Mouse (Mus musculus): Measurements from ENCODE around the gene 2410002F23Rik. TPM values are rescaled to one million over a fixed set of nuclear protein-coding genes. Genes with fewer than 3 reads are reported as not detected.
A peak's percentile ranks its signal among the peaks of the same experiment; 100 is the strongest.
"Not testable (repeated sequence)": the region's sequence is repeated elsewhere in the genome, so short reads cannot be mapped to it uniquely, and the experiment has no call there.

2410002F23Rik gene
- total RNA-seq (2021), result 10 to 100 TPM; 75.3 to 94.3 TPM

DNA sequence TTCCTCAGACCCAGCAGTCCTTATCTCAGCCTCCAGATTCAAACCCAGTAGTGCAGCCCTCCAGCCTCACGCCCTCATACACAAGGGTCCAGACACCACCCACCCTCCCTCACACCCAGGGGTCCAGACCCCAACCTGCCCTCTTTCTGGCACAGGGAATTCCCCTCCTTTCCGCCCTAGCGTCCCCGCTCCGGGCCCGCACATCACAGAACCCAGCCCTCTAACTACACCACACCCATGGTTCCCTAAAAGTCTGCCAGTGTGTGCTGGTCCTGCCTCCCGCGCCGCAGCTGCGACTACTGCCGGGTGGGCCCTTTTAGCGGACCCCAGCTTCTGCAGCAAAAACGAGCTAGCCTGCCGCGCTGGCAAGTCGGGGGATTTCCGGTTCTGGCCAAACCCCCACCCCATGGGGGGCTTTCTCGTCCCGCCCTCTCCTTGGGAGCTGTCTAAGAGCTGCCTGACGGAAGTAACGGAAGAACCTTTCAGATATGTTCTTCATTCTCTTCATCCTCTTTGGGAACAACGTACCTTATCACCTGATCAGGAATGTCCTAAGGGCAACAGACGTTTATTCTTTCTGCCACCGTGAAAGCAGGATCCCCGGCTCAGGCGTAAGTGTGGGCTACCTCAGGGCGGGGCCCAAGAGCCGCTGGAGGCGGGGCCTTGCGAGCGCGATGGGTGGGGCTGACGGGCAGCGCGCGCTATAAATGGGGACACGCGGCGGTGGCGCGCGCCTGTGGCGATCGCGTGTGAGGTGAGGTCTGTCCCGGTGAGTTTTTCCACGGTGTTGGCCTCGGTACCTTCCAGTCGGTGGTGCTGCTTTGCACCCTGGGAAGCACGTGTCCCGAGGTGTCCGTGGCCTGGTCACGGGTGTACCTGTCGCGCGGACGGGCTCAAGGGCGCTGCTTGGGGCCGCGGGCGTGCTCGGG lies at the start of gene 2410002F23Rik, which contains the start of gene 1700028J19Rik:
TSS of gene 2410002F23Rik (plus strand) at position 668 of the 929 bp plus-strand sequence.
TSS of gene 1700028J19Rik (minus strand) at position 641 of the 929 bp plus-strand sequence.
- DNase-seq (ENCODE audit: extremely low spot score in 1 of 2, low spot score in 1 of 2), result peak; percentile 85 to 91

- DNase-seq (ENCODE audit: extremely low spot score in 1 of 2, low spot score in 1 of 2), result no peak
Measured at GRCm38 (mm10) chr7:44197891-44198290, 48.6 kb upstream of the 2410002F23Rik start, which contains the start of gene Klk1b3. Klk1b3 (plus strand) TSS chr7:44198191.

GRCm38 (mm10) chr7:44207135-44207534 lies 39.4 kb upstream of the 2410002F23Rik start, which contains the start of gene Klk1b4:
Klk1b4 (plus strand) TSS chr7:44207435.
- not testable (repeated sequence) for DNase-seq (ENCODE audit: extremely low spot score in 1 of 2, low spot score in 1 of 2)

GRCm38 (mm10) chr7:44208307-44208706 lies 38.2 kb upstream of the 2410002F23Rik start:
- no peak for DNase-seq (ENCODE audit: extremely low spot score in 1 of 2, low spot score in 1 of 2)

- DNase-seq (ENCODE audit: extremely low spot score in 1 of 2, low spot score in 1 of 2), result no peak
Measured at GRCm38 (mm10) chr7:44215645-44216044, 30.9 kb upstream of the 2410002F23Rik start, which contains the start of gene Klk1b5. Klk1b5 (plus strand) TSS chr7:44215945.

DNA sequence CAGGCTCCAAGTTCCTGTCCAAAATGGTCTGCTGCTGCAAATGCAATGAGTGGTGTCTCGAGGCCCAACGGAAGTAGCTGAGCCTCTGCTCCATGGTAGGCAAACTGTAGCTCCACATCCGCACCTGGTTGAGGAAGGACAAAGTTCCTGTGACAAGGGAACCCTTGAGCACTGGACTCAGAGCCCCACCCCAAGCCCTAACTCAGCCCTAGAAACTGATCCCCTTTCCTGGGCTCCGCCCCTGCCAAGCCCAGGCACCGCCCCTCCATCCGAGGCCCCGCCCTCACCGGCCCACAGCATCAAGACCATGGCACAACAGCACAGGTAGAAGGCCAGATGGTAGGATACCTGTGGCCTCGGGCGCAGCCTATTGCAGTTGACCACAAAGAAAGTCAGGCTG lies 24.9 kb upstream of the 2410002F23Rik start:
- DNase-seq (ENCODE audit: extremely low spot score in 1 of 2, low spot score in 1 of 2), result not testable (repeated sequence)

GRCm38 (mm10) chr7:44222335-44222734 lies 24.2 kb upstream of the 2410002F23Rik start:
- DNase-seq (ENCODE audit: extremely low spot score in 1 of 2, low spot score in 1 of 2), result not testable (repeated sequence)

- no peak for DNase-seq (ENCODE audit: extremely low spot score in 1 of 2, low spot score in 1 of 2)
Measured at GRCm38 (mm10) chr7:44225076-44225475, 21.4 kb upstream of the 2410002F23Rik start, which contains the start of gene Klk1. Klk1 (plus strand) TSS chr7:44225360.

- DNase-seq (ENCODE audit: extremely low spot score in 1 of 2, low spot score in 1 of 2), result no peak
Measured at GRCm38 (mm10) chr7:44235909-44236308, 10.6 kb upstream of the 2410002F23Rik start, which contains the start of gene Gm36864. Gm36864 (plus strand) TSS chr7:44236177.

DNA sequence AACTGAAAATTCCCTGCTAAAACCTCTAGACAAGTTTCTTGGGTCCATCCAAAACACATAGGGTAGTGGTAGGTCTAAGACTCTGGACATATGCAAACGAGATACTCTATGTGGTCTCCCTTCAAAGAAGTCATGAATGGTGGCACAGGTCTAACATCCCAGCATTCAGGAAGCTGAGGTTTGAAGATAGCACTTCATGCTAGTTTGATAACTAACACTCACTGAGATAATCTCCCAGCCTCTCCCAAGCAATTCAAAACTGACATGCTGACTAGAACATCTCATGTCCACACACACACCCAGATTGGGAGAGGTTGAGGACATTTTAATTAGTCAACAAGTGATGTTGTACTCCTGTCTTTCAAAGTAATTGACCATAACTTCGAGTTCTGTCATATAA lies 6.6 kb upstream of the 2410002F23Rik start:
- DNase-seq (ENCODE audit: extremely low spot score in 1 of 2, low spot score in 1 of 2), result no peak

GRCm38 (mm10) chr7:44240712-44241111 lies 5.8 kb upstream of the 2410002F23Rik start:
- DNase-seq (ENCODE audit: extremely low spot score in 1 of 2, low spot score in 1 of 2), result no peak

DNA sequence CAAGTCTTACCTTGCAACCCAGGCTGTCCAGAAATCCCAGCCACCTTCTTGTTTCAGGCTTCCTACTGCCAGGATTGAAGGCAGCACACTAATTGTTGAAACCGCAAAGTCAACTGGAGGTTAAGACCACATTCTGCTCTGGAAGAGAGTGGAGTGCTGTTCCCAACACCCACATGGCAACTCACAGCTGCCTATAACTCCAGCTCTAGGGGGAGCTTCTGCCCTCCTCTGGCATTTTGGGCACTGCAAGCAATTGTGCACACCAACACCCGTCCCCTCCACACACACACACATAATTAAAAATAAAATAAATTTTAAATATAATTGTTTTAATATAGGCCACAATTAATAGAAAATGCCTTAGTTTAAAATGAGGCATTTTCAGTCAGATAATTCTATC lies 5.4 kb upstream of the 2410002F23Rik start:
- DNase-seq (ENCODE audit: extremely low spot score in 1 of 2, low spot score in 1 of 2), result no peak

DNA sequence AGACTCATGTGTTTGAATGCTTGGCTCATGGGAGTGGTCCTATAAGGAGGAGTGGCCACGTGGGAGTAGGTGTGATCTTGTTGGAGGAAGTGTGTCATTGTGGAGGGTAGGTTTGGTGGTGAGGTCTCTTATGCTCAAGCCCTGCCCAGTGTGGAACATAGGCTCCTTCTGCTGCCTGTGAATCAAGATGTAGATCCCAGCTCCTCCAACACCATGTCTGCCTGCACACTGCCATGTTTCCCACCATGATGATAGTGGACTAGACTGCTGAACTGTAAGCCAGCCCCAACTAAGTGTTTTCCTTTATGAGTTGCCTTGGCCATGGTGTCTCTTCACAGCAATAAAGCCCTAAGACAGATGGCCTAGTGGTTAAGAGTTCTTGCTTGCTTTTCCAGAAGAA lies 2.4 kb upstream of the 2410002F23Rik start:
- no peak for DNase-seq (ENCODE audit: extremely low spot score in 1 of 2, low spot score in 1 of 2)

DNA sequence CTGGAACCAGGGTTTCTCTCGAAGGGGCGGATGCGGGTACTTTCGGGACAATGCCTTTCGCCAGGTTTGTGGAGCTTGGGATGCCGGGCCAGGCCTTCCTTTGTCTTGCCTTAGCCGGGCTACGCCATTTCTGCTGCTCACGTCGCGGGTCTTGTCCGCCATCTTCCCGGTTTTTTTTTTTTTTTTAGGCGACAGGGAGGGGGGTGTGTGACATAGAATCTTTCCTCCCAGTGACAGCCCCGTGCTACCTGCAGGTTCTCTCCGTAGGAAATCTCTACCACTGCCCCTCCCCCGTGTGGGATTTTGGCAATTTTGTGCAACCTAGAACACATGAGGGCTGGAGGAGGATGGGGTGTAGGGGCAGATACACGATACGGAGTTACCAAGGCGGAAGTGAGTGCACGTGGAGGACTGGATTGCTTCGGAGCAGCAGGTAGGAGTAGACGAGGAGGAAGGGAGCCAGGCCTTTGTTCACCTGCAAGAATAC lies 505 bp downstream of the 2410002F23Rik start:
- DNase-seq (ENCODE audit: extremely low spot score in 1 of 2, low spot score in 1 of 2), result peak in 1 of 2 experiments; percentile 34

DNA sequence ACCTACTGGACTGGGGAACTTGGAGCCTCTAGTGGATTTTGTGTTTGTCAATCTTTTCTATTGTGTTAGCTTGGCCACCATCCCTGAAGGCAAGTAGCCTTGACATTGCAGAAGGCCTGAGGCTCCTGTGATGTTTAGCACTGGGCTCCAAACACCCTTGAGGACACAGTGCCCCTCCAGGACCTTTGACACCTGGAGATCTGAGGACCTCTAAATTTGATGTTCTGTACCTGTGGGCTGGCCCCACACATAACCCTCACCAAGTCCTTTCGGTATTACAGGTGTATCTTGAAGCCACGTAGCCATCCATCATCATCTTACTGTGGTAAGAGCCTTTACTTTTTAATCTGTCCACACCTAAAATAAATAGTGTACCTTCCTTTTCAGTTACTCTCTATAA lies 1.4 kb downstream of the 2410002F23Rik start:
- no peak for DNase-seq (ENCODE audit: extremely low spot score in 1 of 2, low spot score in 1 of 2)

DNA sequence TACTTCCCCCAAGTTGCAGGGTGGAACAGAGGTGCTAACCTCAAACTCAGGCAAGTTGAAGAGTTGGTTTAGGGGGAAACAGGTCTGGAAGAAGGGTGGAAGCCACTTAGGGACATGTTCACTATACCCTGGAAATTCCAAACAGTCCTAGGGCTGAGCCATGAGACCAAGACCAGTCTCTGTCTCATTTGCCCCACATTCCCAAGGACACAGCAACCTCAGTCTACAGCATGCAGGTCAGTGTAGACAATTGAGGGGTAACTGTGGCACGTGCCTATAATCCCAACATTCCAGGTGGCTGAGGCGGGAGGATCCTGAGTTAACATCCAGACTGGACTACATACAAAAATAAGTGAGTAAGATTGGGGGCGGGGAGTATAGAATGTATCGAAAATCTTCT lies 2.7 kb downstream of the 2410002F23Rik start:
- no peak for DNase-seq (ENCODE audit: extremely low spot score in 1 of 2, low spot score in 1 of 2)

DNA sequence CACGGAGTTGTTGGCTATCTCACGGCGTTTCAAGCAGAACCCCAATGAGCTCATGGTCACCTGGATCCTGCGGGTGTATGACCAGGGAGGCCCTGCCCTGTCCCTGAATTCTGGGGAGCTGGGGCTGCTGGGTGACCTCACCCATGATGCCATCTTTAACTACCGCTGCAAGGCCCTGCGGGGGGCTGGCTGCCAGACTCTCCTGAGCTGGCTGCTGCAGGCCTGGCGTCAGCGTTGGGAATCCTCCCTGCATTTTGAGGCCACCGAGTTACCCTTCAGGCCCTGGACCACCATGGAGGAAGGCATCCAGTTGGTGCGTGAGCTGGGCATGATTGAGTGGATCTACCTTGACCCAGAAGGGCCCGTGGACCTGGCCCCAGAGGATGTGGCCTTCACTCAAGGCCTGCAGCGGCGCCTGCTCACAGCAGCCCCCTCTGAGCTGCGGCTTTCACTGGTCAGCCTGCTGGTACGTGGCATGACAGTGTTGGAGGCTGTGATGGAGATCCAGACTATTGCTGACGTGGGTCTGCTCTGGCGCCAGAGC lies 4.3 kb downstream of the 2410002F23Rik start:
- DNase-seq (ENCODE audit: extremely low spot score in 1 of 2, low spot score in 1 of 2), result not testable (repeated sequence)

- DNase-seq (ENCODE audit: extremely low spot score in 1 of 2, low spot score in 1 of 2), result no peak
Measured at GRCm38 (mm10) chr7:44253023-44253616, 6.6 kb downstream of the 2410002F23Rik start.

GRCm38 (mm10) chr7:44254930-44255329 lies 8.4 kb downstream of the 2410002F23Rik start:
- no peak for DNase-seq (ENCODE audit: extremely low spot score in 1 of 2, low spot score in 1 of 2)

GRCm38 (mm10) chr7:44257278-44257677 lies 10.8 kb downstream of the 2410002F23Rik start, which contains the start of gene Acp4:
Acp4 (minus strand) TSS chr7:44257378.
- DNase-seq (ENCODE audit: extremely low spot score in 1 of 2, low spot score in 1 of 2), result no peak
